Mouse (Mus musculus): ENCODE results near the gene Twf2. TPM values are rescaled to one million over a fixed set of nuclear protein-coding genes. Genes with fewer than 3 reads are reported as not detected.

Gene Twf2
- total and polyA plus RNA-seq, 3 experiments: 66.8 to 101 TPM; not detected in 1

GRCm38 (mm10) chr9:106158037-106158491, 44.8 kb upstream of the Twf2 start, which contains the start of gene Glyctk:
TSS of gene Glyctk (minus strand) at chr9:106158138.
- H3K79me2 ChIP-seq (ENCODE audit: control insufficient read depth, insufficient read depth, low read length, poor library complexity): no peaks in the 10 kb centered on the region; the same call in 1 of the 2 replicates
- no peaks in the 10 kb centered on the region for H3K27me3 ChIP-seq (ENCODE audit: control insufficient read depth in 1 of 2, insufficient read depth in 2 of 2, low read length in 2 of 2)
- no peak for DNase-seq (ENCODE audit: low read depth, low spot score)
- peaks cover 2 to 6% of the 10 kb centered on the region in 2 experiments; a peak in 3 of 4 replicates for H3K4me1 ChIP-seq (ENCODE audit: control insufficient read depth in 1 of 2, insufficient read depth in 2 of 2, low read length in 2 of 2)
- H3K9ac ChIP-seq (ENCODE audit: control insufficient read depth, low read depth, low read length, poor library complexity, severe bottlenecking): no peak within 1 kb of the TSS
- no peaks in the 10 kb centered on the region for H3K9me3 ChIP-seq (replicated peaks; ENCODE audit: insufficient read depth, low read length)
- H3K36me3 ChIP-seq (ENCODE audit: control insufficient read depth in 1 of 2, insufficient read depth in 2 of 2, low read length in 2 of 2): peaks cover 0 to 2% of the 10 kb centered on the region in 2 experiments; a peak in 1 of 4 replicates
- H3K4me3 ChIP-seq (ENCODE audit: control insufficient read depth in 1 of 2, insufficient read depth in 1 of 2, low read depth in 2 of 2, low read length in 2 of 2): no peak within 1 kb of the TSS
- TF ChIP-seq TBP (IDR thresholded peaks at IDR 0.05; ENCODE audit: low read depth, low read length): no peak
- no peak for TF ChIP-seq MEF2A (IDR thresholded peaks at IDR 0.05; ENCODE audit: extremely low read depth, insufficient replicate concordance, low read depth, low read length, poor library complexity, severe bottlenecking)
- no peak for TF ChIP-seq KAT2A (conservative IDR thresholded peaks at IDR 0.05; ENCODE audit: low read depth, low read length)
- TF ChIP-seq UBTF (IDR thresholded peaks at IDR 0.05; ENCODE audit: borderline replicate concordance, insufficient read depth, low read depth, low read length): no peak
- TF ChIP-seq RCOR1 (IDR thresholded peaks at IDR 0.05; ENCODE audit: low read depth, low read length): no peak
- no peak for TF ChIP-seq RAD21 (IDR thresholded peaks at IDR 0.05; ENCODE audit: low read depth, low read length)
- no peak for TF ChIP-seq E2F4 (IDR thresholded peaks at IDR 0.05; ENCODE audit: borderline replicate concordance, low read depth, low read length)
- TF ChIP-seq CHD1 (IDR thresholded peaks at IDR 0.05; ENCODE audit: low read depth, low read length): no peak
- no peak within 1 kb of the TSS for H3K27ac ChIP-seq (ENCODE audit: control insufficient read depth, low read depth, low read length)

DNA sequence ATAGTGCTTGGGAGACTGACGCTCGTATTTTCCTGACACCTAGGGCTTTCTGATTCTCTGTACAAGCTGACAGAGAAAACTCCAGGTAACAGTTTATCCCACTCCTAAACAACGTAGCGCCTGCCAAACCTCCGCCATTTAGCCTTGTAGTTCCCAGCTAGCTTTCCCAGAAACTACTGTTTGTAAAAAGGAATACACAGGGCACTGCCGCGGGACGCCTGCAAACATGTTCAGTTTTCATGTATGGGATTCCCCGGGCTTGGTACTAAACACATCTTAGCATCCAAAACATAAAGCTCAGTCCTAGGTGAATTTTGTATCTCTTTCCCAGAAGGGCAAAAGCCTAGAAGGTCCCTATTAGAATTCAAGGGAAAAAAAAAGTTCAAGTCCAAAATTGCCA, 43.7 kb upstream of the Twf2 start:
- H3K36me3 ChIP-seq (ENCODE audit: control insufficient read depth in 1 of 2, insufficient read depth in 2 of 2, low read length in 2 of 2): peaks cover 0 to 2% of the 10 kb centered on the region in 2 experiments; a peak in 1 of 4 replicates
- no peak overlapping the region for H3K27ac ChIP-seq (ENCODE audit: control insufficient read depth, low read depth, low read length)
- DNase-seq (ENCODE audit: low read depth, low spot score): no peak
- H3K9me3 ChIP-seq (replicated peaks; ENCODE audit: insufficient read depth, low read length): no peaks in the 10 kb centered on the region
- peak overlapping the region; percentile 73 to 77; a peak in 3 of 4 replicates for H3K4me3 ChIP-seq (ENCODE audit: control insufficient read depth in 1 of 2, insufficient read depth in 1 of 2, low read depth in 2 of 2, low read length in 2 of 2)
- no peak overlapping the region for H3K9ac ChIP-seq (ENCODE audit: control insufficient read depth, low read depth, low read length, poor library complexity, severe bottlenecking)
- H3K27me3 ChIP-seq (ENCODE audit: control insufficient read depth in 1 of 2, insufficient read depth in 2 of 2, low read length in 2 of 2): no peaks in the 10 kb centered on the region
- H3K79me2 ChIP-seq (ENCODE audit: control insufficient read depth, insufficient read depth, low read length, poor library complexity): no peaks in the 10 kb centered on the region; the same call in 1 of the 2 replicates
- peaks cover 2 to 6% of the 10 kb centered on the region in 2 experiments; a peak in 3 of 4 replicates for H3K4me1 ChIP-seq (ENCODE audit: control insufficient read depth in 1 of 2, insufficient read depth in 2 of 2, low read length in 2 of 2)
- TF ChIP-seq RAD21 (IDR thresholded peaks at IDR 0.05; ENCODE audit: low read depth, low read length): no peak
- TF ChIP-seq MAZ (IDR thresholded peaks at IDR 0.05; ENCODE audit: low read depth, low read length): no peak
- TF ChIP-seq ETS1 (IDR thresholded peaks at IDR 0.05; ENCODE audit: low read depth, low read length): no peak
- no peak for TF ChIP-seq ZC3H11A (IDR thresholded peaks at IDR 0.05; ENCODE audit: low read depth, low read length)
- no peak for TF ChIP-seq GATA1 (IDR thresholded peaks at IDR 0.05; ENCODE audit: low read depth, low read length)
- TF ChIP-seq MYC (IDR thresholded peaks at IDR 0.05; ENCODE audit: low read depth, low read length): no peak
- no peak for TF ChIP-seq RCOR1 (IDR thresholded peaks at IDR 0.05; ENCODE audit: low read depth, low read length)
- no peak for TF ChIP-seq KAT2A (conservative IDR thresholded peaks at IDR 0.05; ENCODE audit: low read depth, low read length)
- TF ChIP-seq MXI1 (IDR thresholded peaks at IDR 0.05; ENCODE audit: low read depth, low read length): no peak
- TF ChIP-seq POLR2AphosphoS2 (IDR thresholded peaks at IDR 0.05; ENCODE audit: low read length): no peak
- no peak for TF ChIP-seq MAX (IDR thresholded peaks at IDR 0.05; ENCODE audit: low read length)
- TF ChIP-seq MAFK (IDR thresholded peaks at IDR 0.05; ENCODE audit: borderline replicate concordance, low read depth, low read length): no peak
- no peak for TF ChIP-seq ZMIZ1 (IDR thresholded peaks at IDR 0.05; ENCODE audit: low read depth, low read length)
- no peak for TF ChIP-seq SMC3 (IDR thresholded peaks at IDR 0.05; ENCODE audit: low read depth, low read length)
- TF ChIP-seq SIN3A (IDR thresholded peaks at IDR 0.05; ENCODE audit: low read length): no peak
- no peak for TF ChIP-seq JUND (IDR thresholded peaks at IDR 0.05; ENCODE audit: low read depth, low read length)
- TF ChIP-seq ELF1 (IDR thresholded peaks at IDR 0.05; ENCODE audit: low read depth, low read length): no peak
- TF ChIP-seq POLR2A (IDR thresholded peaks at IDR 0.05; ENCODE audit: control insufficient read depth in 1 of 2, insufficient read depth in 1 of 2, low read depth in 1 of 2, low read length in 2 of 2, poor library complexity in 1 of 2): no peak

Data from MEL (cell line).